Mouse (Mus musculus) neural tube, embryonic 10.5 days (tissue): ENCODE data around the gene Atpaf1.

Source experiments
- DNase-seq: peaks from one replicate; pipeline ENCODE4 v3.0.0-alpha.2; 2017; ENCODE audit warnings: low spot score; ENCODE audit errors: extremely low spot score

Gene Atpaf1

GRCm38 (mm10) chr4:115784769-115785510 lies at the start of gene Atpaf1:
Atpaf1 (plus strand) TSS chr4:115784812.
- peak; percentile 79 for DNase-seq

- DNase-seq = no peak
Observed at GRCm38 (mm10) chr4:115734867-115735266, 49.7 kb upstream of the Atpaf1 start.

- DNase-seq = peak; percentile 99
Observed at GRCm38 (mm10) chr4:115737551-115738041, 47.0 kb upstream of the Atpaf1 start, which contains the start of gene Efcab14. Efcab14 (plus strand) TSS chr4:115737744.

GRCm38 (mm10) chr4:115738481-115738985 lies 46.1 kb upstream of the Atpaf1 start:
- DNase-seq = no peak

GRCm38 (mm10) chr4:115742658-115743057 lies 42.0 kb upstream of the Atpaf1 start:
- no peak for DNase-seq

- DNase-seq = no peak
Observed at GRCm38 (mm10) chr4:115743096-115743495, 41.5 kb upstream of the Atpaf1 start.

GRCm38 (mm10) chr4:115748181-115748580 lies 36.4 kb upstream of the Atpaf1 start:
- DNase-seq = no peak

GRCm38 (mm10) chr4:115749336-115749735 lies 35.3 kb upstream of the Atpaf1 start:
- DNase-seq = no peak

GRCm38 (mm10) chr4:115754101-115754500 lies 30.5 kb upstream of the Atpaf1 start:
- no peak for DNase-seq

- DNase-seq = no peak
Observed at GRCm38 (mm10) chr4:115754851-115755250, 29.8 kb upstream of the Atpaf1 start.

- no peak for DNase-seq
Observed at GRCm38 (mm10) chr4:115761206-115761605, 23.4 kb upstream of the Atpaf1 start.

- DNase-seq = no peak
Observed at GRCm38 (mm10) chr4:115764581-115764980, 20.0 kb upstream of the Atpaf1 start.

GRCm38 (mm10) chr4:115767647-115768467 lies 16.8 kb upstream of the Atpaf1 start:
- DNase-seq = no peak

GRCm38 (mm10) chr4:115775056-115775455 lies 9.6 kb upstream of the Atpaf1 start:
- DNase-seq = no peak

GRCm38 (mm10) chr4:115777627-115778026 lies 7.0 kb upstream of the Atpaf1 start:
- DNase-seq = no peak

- DNase-seq = no peak
Observed at GRCm38 (mm10) chr4:115780269-115780668, 4.3 kb upstream of the Atpaf1 start.

- DNase-seq = no peak
Observed at GRCm38 (mm10) chr4:115780918-115781317, 3.7 kb upstream of the Atpaf1 start, which contains the start of gene Tex38. Tex38 (minus strand) TSS chr4:115781018.

GRCm38 (mm10) chr4:115782026-115782805 lies 2.4 kb upstream of the Atpaf1 start:
- no peak for DNase-seq

- DNase-seq = no peak
Observed at GRCm38 (mm10) chr4:115785511-115786034, 961 bp downstream of the Atpaf1 start.

GRCm38 (mm10) chr4:115790864-115791263 lies 6.3 kb downstream of the Atpaf1 start:
- no peak for DNase-seq

- DNase-seq = no peak
Observed at GRCm38 (mm10) chr4:115795360-115795759, 10.7 kb downstream of the Atpaf1 start.
